Mouse (Mus musculus): Measurements from ENCODE around the gene Capns2. TPM values are rescaled to one million over a fixed set of nuclear protein-coding genes. Genes with fewer than 3 reads are reported as not detected.

Capns2 gene
- polyA plus RNA-seq, 1 experiment from 2014 or later = 0.47 TPM

DNA sequence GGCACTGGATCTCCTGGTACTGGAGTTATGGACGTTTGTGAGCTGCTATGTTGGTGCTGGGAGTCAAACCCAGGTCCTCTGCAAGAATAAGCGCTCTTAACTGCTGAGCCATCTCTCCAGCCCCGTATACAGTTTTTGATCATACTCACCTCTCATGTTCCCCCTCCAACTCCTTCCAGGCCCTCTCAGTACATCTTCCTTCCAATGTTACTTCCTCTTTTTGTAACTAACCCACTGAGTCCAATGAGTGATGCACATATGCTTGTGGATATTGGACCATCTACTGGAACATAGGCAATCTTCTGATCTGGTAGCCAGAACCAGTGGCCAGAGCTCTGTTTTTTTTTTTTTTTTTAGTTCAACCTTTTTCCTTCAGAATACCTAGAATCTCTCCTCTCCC, 14.9 kb downstream of the Capns2 start:
- Histone ChIP-seq H3K27me3 (ENCODE audit: control insufficient read depth, insufficient read depth, low read length) (no peaks in the 10 kb centered on the region), H3K27ac (ENCODE audit: low read depth, low read length) (no peak overlapping the region), H3K4me2 (no peak overlapping the region), H3K36me3 (ENCODE audit: control insufficient read depth, insufficient read depth, low read length) (no peaks in the 10 kb centered on the region), H3K4me3 (ENCODE audit: low read depth, low read length) (no peak overlapping the region), H3K4me1 (ENCODE audit: control insufficient read depth, insufficient read depth, low read length) (no peaks in the 10 kb centered on the region), H3K9me3 (replicated peaks; ENCODE audit: control insufficient read depth, low read length) (no peaks in the 10 kb centered on the region), H3K9ac (ENCODE audit: low read depth, low read length) (no peak overlapping the region)
- 85% methylated on average over 3 of the region's 3 CpGs for whole genome bisulfite sequencing (ENCODE audit: insufficient replicate concordance)
- no peak for ATAC-seq (replicated peaks; ENCODE audit: insufficient number of reproducible peaks, low FRiP score, low TSS enrichment)

DNA sequence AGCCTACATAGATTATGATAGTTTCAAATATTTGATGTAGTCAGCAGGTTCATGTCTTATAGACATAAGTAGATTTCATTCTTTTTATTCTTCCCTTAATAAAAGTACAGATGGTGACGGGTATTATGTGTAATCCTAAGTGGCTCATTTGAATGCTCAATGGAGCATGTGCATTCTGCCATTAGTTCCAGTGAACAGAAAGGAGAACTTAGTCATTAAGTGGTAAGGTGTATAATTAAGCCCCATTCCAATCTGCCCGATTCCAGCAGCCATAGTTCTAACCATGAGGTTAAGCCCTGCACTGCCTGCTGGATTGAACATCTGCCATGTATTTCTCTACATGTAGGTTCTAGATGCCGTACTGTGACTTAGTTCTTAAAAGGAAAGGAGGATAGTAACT, 20.6 kb downstream of the Capns2 start:
- Histone ChIP-seq H3K9ac (ENCODE audit: low read depth, low read length) (no peak overlapping the region), H3K27ac (ENCODE audit: low read depth, low read length) (no peak overlapping the region), H3K4me2 (no peak overlapping the region), H3K4me1 (ENCODE audit: control insufficient read depth, insufficient read depth, low read length) (no peaks in the 10 kb centered on the region), H3K36me3 (ENCODE audit: control insufficient read depth, insufficient read depth, low read length) (no peaks in the 10 kb centered on the region), H3K27me3 (ENCODE audit: control insufficient read depth, insufficient read depth, low read length) (no peaks in the 10 kb centered on the region), H3K4me3 (ENCODE audit: low read depth, low read length) (no peak overlapping the region), H3K9me3 (replicated peaks; ENCODE audit: control insufficient read depth, low read length) (no peaks in the 10 kb centered on the region)
- 80% methylated on average over 3 of the region's 3 CpGs for WGBS (ENCODE audit: insufficient replicate concordance)
- no peak for ATAC-seq (replicated peaks; ENCODE audit: insufficient number of reproducible peaks, low FRiP score, low TSS enrichment)

- WGBS (ENCODE audit: insufficient replicate concordance) = 77% methylated on average over 4 of the region's 4 CpGs
- Histone ChIP-seq H3K9me3 (replicated peaks; ENCODE audit: control insufficient read depth, low read length) (peaks cover 2% of the 10 kb centered on the region; the same call in 1 of the 2 replicates), H3K27me3 (ENCODE audit: control insufficient read depth, insufficient read depth, low read length) (no peaks in the 10 kb centered on the region), H3K4me3 (ENCODE audit: low read depth, low read length) (no peak overlapping the region), H3K4me1 (ENCODE audit: control insufficient read depth, insufficient read depth, low read length) (no peaks in the 10 kb centered on the region), H3K4me2 (no peak overlapping the region), H3K36me3 (ENCODE audit: control insufficient read depth, insufficient read depth, low read length) (no peaks in the 10 kb centered on the region), H3K27ac (ENCODE audit: low read depth, low read length) (no peak overlapping the region), H3K9ac (ENCODE audit: low read depth, low read length) (no peak overlapping the region)
- ATAC-seq (replicated peaks; ENCODE audit: insufficient number of reproducible peaks, low FRiP score, low TSS enrichment) = no peak
These were observed 27.8 kb downstream of the Capns2 start for GRCm38 (mm10) chr8:92928986-92929385.

- Histone ChIP-seq H3K27ac (ENCODE audit: low read depth, low read length) (no peak overlapping the region), H3K4me2 (no peak overlapping the region), H3K4me3 (ENCODE audit: low read depth, low read length) (no peak overlapping the region), H3K27me3 (ENCODE audit: control insufficient read depth, insufficient read depth, low read length) (no peaks in the 10 kb centered on the region; the same call in 1 of the 2 replicates), H3K9me3 (replicated peaks; ENCODE audit: control insufficient read depth, low read length) (no peaks in the 10 kb centered on the region), H3K36me3 (ENCODE audit: control insufficient read depth, insufficient read depth, low read length) (no peaks in the 10 kb centered on the region), H3K4me1 (ENCODE audit: control insufficient read depth, insufficient read depth, low read length) (no peaks in the 10 kb centered on the region; the same call in 1 of the 2 replicates), H3K9ac (ENCODE audit: low read depth, low read length) (no peak overlapping the region)
- 73% methylated on average over 4 of the region's 4 CpGs for WGBS (ENCODE audit: insufficient replicate concordance)
- ATAC-seq (replicated peaks; ENCODE audit: insufficient number of reproducible peaks, low FRiP score, low TSS enrichment) = no peak
These were observed 36.8 kb downstream of the Capns2 start for GRCm38 (mm10) chr8:92938056-92938455.

GRCm38 (mm10) chr8:92949071-92949470, 47.9 kb downstream of the Capns2 start:
- Histone ChIP-seq H3K4me3 (ENCODE audit: low read depth, low read length) (no peak overlapping the region), H3K4me2 (no peak overlapping the region), H3K27ac (ENCODE audit: low read depth, low read length) (no peak overlapping the region), H3K36me3 (ENCODE audit: control insufficient read depth, insufficient read depth, low read length) (no peaks in the 10 kb centered on the region), H3K4me1 (ENCODE audit: control insufficient read depth, insufficient read depth, low read length) (no peaks in the 10 kb centered on the region), H3K27me3 (ENCODE audit: control insufficient read depth, insufficient read depth, low read length) (no peaks in the 10 kb centered on the region), H3K9ac (ENCODE audit: low read depth, low read length) (no peak overlapping the region), H3K9me3 (replicated peaks; ENCODE audit: control insufficient read depth, low read length) (no peaks in the 10 kb centered on the region)
- no peak for ATAC-seq (replicated peaks; ENCODE audit: insufficient number of reproducible peaks, low FRiP score, low TSS enrichment)
- WGBS (ENCODE audit: insufficient replicate concordance) = 80% methylated on average over 4 of the region's 4 CpGs

- Histone ChIP-seq H3K4me3 (ENCODE audit: low read depth, low read length) (no peak overlapping the region), H3K36me3 (ENCODE audit: control insufficient read depth, insufficient read depth, low read length) (no peaks in the 10 kb centered on the region), H3K9me3 (replicated peaks; ENCODE audit: control insufficient read depth, low read length) (no peaks in the 10 kb centered on the region), H3K27me3 (ENCODE audit: control insufficient read depth, insufficient read depth, low read length) (no peaks in the 10 kb centered on the region), H3K27ac (ENCODE audit: low read depth, low read length) (no peak overlapping the region), H3K4me2 (no peak overlapping the region), H3K9ac (ENCODE audit: low read depth, low read length) (no peak overlapping the region), H3K4me1 (ENCODE audit: control insufficient read depth, insufficient read depth, low read length) (no peaks in the 10 kb centered on the region)
- 71% methylated on average over 12 of the region's 12 CpGs for WGBS (ENCODE audit: insufficient replicate concordance)
- ATAC-seq (replicated peaks; ENCODE audit: insufficient number of reproducible peaks, low FRiP score, low TSS enrichment) = no peak
These were observed 49.6 kb downstream of the Capns2 start for GRCm38 (mm10) chr8:92950639-92951371.

Small RNA genes within 50 kb of the gene (microRNA-seq; reads per million reads assigned to microRNA genes)
- not detected for gene Gm22151 (ENCODE audit: borderline number of aligned reads)

Other genes starting within 250 kb of the Capns2 start
- 3.8 and 4.3 TPM in 2 replicates for gene Irx6, start 227.1 kb upstream of the Capns2 start, polyA plus RNA-seq (2014; fragmentation: Nextera tagmentation; extraction: Ambion mirVana)
- gene Mmp2, start 74.1 kb upstream of the Capns2 start, polyA plus RNA-seq (2014; fragmentation: Nextera tagmentation; extraction: Ambion mirVana) = 107 TPM in 2 replicates
- 2.0 and 2.5 TPM in 2 replicates for gene Lpcat2, start 46.1 kb upstream of the Capns2 start, polyA plus RNA-seq (2014; fragmentation: Nextera tagmentation; extraction: Ambion mirVana)
- gene Slc6a2, start 58.7 kb downstream of the Capns2 start, polyA plus RNA-seq (2014; fragmentation: Nextera tagmentation; extraction: Ambion mirVana) = not detected in 2 replicates
- not detected in 2 replicates for gene Ces1a, start 146.8 kb downstream of the Capns2 start, polyA plus RNA-seq (2014; fragmentation: Nextera tagmentation; extraction: Ambion mirVana)
- gene Ces1b, start 178.6 kb downstream of the Capns2 start, polyA plus RNA-seq (2014; fragmentation: Nextera tagmentation; extraction: Ambion mirVana) = not detected in 2 replicates
- not detected in 2 replicates for gene Ces1c, start 229.9 kb downstream of the Capns2 start, polyA plus RNA-seq (2014; fragmentation: Nextera tagmentation; extraction: Ambion mirVana)